Mouse (Mus musculus) liver, postnatal 0 days (tissue): Measurements from ENCODE around the gene Eps15l1. TPM values are rescaled to one million over a fixed set of nuclear protein-coding genes. Genes with fewer than 3 reads are reported as not detected.

ENCODE experiments used
- ATAC-seq: fragments of 200-750 bp; cut with Nextera tagmentation; 2 replicates; pipeline ENCODE4 v1.8.0; 2017; ENCODE audit warnings: mild to moderate bottlenecking, moderate library complexity
- DNase-seq: peaks from one replicate; pipeline ENCODE4 v3.0.0-alpha.2; 2016
- H3K27ac ChIP-seq: fragments of 300-500 bp; sonication (generic); 2 replicates; pipeline ENCODE4 v1.5.1; 2014; ENCODE audit warnings: antibody characterized with exemption, moderate library complexity, mild to moderate bottlenecking, low read depth
- H3K27me3 ChIP-seq: fragments of 300-500 bp; sonication (generic); 2 replicates; pipeline ENCODE4 v1.6.1; 2014; ENCODE audit warnings: low read length, control low read depth, mixed read lengths; ENCODE audit not compliant: insufficient read depth
- H3K36me3 ChIP-seq: fragments of 300-500 bp; sonication (generic); replicated peaks from 2 replicates; pipeline ENCODE4 v1.6.1; 2014; ENCODE audit warnings: mild to moderate bottlenecking, control low read depth, low read length, moderate library complexity, mixed read lengths; ENCODE audit not compliant: insufficient read depth
- H3K4me1 ChIP-seq: fragments of 300-500 bp; sonication (generic); 2 replicates; pipeline ENCODE4 v1.6.1; 2014; ENCODE audit warnings: antibody characterized with exemption, mild to moderate bottlenecking, control low read depth; ENCODE audit not compliant: insufficient read depth
- H3K4me2 ChIP-seq: fragments of 300-500 bp; sonication (generic); 2 replicates; pipeline ENCODE4 v1.6.1; 2014; ENCODE audit warnings: low read depth, mild to moderate bottlenecking, low read length, moderate library complexity, mixed read lengths
- H3K4me3 ChIP-seq: fragments of 300-500 bp; sonication (generic); 2 replicates; pipeline ENCODE4 v1.5.1; 2014; ENCODE audit warnings: low read depth, low read length
- H3K9ac ChIP-seq: fragments of 300-500 bp; sonication (generic); replicated peaks from 2 replicates; pipeline ENCODE4 v1.6.1; 2014; ENCODE audit warnings: mild to moderate bottlenecking, moderate library complexity
- H3K9me3 ChIP-seq: fragments of 300-500 bp; sonication (generic); 2 replicates; pipeline ENCODE4 v1.6.1; 2016; ENCODE audit warnings: mild to moderate bottlenecking, control low read depth, low read length, mixed read lengths
- CTCF ChIP-seq: sonication (generic); IDR thresholded peaks from 2 replicates; pipeline ENCODE4 v1.5.1; 2016; ENCODE audit warnings: antibody characterized with exemption, low read depth
- EP300 ChIP-seq: IDR thresholded peaks from 2 replicates; pipeline ENCODE4 v1.6.1; 2016; ENCODE audit warnings: antibody characterized with exemption, low read depth, mild to moderate bottlenecking
- WGBS: fragments of 180-500 bp; shearing (Covaris S2); extraction: QIAGEN DNeasy Blood & Tissue Kit; methylation state at CpG from one replicate; pipeline ENCODE4 v1.1.7; 2014; ENCODE audit not compliant: insufficient replicate concordance; 5-methylcytosine and 5-hydroxymethylcytosine counted together
- polyA plus RNA-seq: library from polyadenylated mRNA; unstranded; fragments of >200 nt; fragmentation: Nextera tagmentation; extraction: Ambion mirVana; gene quantifications from 2 replicates; pipeline ENCODE4 v1.2.1, GENCODE M21; 2015

Eps15l1 gene
- polyA plus RNA-seq, 1 experiment from 2014 or later = 10.1 TPM

DNA sequence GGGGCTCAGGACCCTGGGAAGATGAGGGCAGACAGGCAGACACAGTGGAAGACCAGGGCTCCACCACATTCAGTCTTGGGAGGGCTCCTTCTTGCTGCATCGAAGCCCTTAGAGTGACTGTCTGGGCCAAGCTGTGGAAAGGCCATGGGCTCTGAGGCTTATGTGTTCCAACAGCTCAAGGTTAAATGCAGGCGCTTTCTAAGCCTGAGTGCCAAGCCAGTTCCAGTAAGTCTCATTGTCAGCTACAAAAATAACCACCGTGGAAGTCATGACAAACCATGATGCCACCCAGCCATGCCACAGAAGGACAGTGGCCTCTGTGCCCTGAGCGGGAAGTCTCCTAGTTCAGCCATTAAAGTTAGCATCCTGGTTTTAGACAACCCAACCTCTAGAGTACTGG is 89.6 kb downstream of the Eps15l1 start:
- H3K27ac ChIP-seq = no peak overlapping the region
- ATAC-seq (no peak), DNase-seq (no peak)
- no peaks in the 10 kb centered on the region for H3K9me3 ChIP-seq
- no peaks in the 10 kb centered on the region for H3K4me1 ChIP-seq
- no peak overlapping the region for H3K4me2 ChIP-seq
- TF ChIP-seq EP300 (no peak), CTCF (no peak)
- no peaks in the 10 kb centered on the region for H3K27me3 ChIP-seq
- 78% methylated on average over 4 of the region's 4 CpGs for WGBS
- H3K4me3 ChIP-seq = no peak overlapping the region
- no peaks in the 10 kb centered on the region; the same call in 1 of the 2 replicates for H3K36me3 ChIP-seq
- H3K9ac ChIP-seq = no peak overlapping the region

DNA sequence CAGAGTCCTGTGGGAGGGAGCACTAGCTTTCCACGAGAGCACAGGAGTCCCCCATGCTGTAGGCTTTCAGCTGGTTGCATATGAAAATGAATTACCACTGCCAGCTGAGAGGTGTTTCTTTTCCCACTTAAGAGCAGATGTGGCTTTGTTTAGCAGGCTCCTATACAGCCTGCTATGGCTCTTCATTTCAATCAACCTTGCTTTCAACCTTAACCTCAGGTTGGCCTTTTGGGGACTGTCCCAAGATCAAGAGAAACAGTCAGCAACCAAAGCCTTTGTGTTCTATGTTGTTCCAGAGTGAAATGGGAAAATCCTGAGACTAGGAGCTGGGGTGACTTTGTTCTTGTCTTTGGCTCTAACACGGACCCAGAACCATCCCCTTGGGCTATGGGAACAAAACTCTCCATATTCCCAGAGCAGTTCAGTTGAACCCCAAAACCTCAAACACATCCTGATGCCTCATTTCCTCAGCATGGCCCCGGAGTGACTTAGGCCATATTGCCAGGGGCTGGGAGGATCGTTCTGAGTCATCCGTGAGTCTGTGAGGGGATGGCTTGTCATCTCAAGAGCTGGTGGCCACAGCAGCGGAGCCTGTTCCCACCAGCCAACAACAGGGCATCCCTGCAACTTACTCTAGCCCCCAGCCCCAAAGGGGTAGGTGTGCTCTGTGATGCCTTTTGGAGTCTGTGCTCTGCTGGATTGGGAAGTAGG is 90.3 kb downstream of the Eps15l1 start:
- DNase-seq = no peak
- ATAC-seq = no peak
- Histone ChIP-seq H3K9me3 (no peaks in the 10 kb centered on the region), H3K27ac (no peak overlapping the region), H3K27me3 (no peaks in the 10 kb centered on the region), H3K4me3 (no peak overlapping the region), H3K4me1 (no peaks in the 10 kb centered on the region), H3K36me3 (no peaks in the 10 kb centered on the region; the same call in 1 of the 2 replicates), H3K4me2 (no peak overlapping the region), H3K9ac (no peak overlapping the region)
- 73% methylated on average over 6 of the region's 6 CpGs for WGBS
- TF ChIP-seq CTCF (no peak), EP300 (no peak)

DNA sequence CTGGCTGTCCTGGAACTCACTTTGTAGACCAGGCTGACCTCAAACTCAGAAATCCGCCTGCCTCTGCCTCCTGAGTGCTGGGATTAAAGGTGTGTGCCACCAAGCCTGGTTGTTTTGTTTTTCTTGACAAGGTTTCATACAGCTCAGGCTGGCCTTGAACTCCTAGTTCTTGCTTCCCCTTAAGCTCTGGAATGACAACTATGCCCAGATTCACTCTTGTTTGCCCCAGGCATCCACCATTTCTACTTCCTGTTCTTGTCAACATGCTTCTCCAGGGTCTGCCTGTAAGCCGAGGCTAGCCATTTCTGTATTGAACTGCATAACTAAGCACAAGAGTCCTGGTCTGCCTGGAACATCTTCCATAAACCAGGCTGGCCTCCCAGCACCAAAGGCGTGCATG is 92.1 kb downstream of the Eps15l1 start:
- no peak for ATAC-seq

DNA sequence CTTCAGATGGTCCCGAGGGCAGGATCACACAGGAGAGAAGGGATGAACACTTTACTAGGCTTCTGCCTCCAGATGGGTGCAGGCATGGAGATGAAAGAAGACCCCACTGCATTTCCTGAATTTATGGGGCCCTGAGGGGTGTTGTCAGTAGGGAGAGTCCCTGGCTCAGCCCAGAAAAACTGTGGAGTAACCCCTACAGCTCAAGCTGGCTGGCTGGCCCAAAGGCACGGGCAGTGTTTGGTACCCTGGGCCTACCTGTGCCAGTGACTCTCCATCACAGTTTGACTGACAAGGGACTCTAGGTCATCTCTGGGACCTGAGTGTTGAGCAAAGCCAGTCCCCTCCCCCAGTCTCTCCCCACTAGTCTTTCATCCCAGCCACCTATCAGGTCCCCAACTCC is 96.6 kb downstream of the Eps15l1 start:
- Histone ChIP-seq H3K4me3 (no peak overlapping the region), H3K9me3 (no peaks in the 10 kb centered on the region), H3K9ac (no peak overlapping the region), H3K4me1 (peaks cover 9% of the 10 kb centered on the region; the same call in 1 of the 2 replicates), H3K4me2 (no peak overlapping the region), H3K27ac (no peak overlapping the region), H3K27me3 (peaks cover 13% of the 10 kb centered on the region), H3K36me3 (peaks cover 15% of the 10 kb centered on the region)
- ATAC-seq (no peak), DNase-seq (no peak)
- WGBS = 79% methylated on average over 2 of the region's 2 CpGs
- no peak for TF ChIP-seq EP300
- TF ChIP-seq CTCF = no peak

More for the DNA sequence above, 92.1 kb downstream of the Eps15l1 start:
- H3K27me3 ChIP-seq = no peaks in the 10 kb centered on the region
- H3K9ac ChIP-seq = no peak overlapping the region
- no peak for DNase-seq
- no peaks in the 10 kb centered on the region for H3K36me3 ChIP-seq
- 68% methylated on average over 3 of the region's 3 CpGs for WGBS
- no peak overlapping the region for H3K27ac ChIP-seq
- H3K4me3 ChIP-seq = no peak overlapping the region
- H3K4me2 ChIP-seq = no peak overlapping the region
- H3K9me3 ChIP-seq = no peaks in the 10 kb centered on the region
- TF ChIP-seq CTCF (no peak), EP300 (no peak)
- H3K4me1 ChIP-seq = no peaks in the 10 kb centered on the region

DNA sequence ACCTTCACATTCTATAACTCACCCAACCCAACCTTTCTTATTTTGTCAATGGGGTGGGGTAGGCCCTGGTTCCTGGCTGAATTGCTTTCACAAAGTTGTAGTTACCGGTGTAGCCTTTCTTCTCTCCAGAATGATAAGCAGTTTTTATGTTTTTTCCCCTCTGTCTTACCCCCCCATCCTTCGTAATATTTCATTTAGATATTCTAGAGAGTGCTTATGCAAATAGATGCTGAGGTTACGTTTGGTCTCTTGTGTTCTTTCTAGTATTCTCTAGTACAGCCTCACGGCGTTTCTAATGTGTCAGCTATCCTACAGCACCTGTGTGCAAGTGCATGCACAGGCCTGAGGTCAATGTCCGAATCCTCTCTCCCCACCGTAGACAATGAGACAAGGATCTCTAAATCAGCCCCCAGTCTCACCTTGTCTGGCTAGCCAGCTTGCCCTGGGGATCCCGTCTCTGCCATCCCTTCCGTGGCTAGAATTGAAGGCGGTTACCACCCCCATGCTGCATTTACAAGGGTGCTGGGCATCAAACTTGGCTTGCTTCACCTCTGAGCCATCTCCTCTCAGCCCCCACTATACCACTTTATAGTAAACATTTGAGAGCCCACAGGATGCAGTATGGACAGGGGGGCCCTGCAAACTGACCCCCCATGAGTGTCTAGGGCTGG is 97.1 kb downstream of the Eps15l1 start:
- Histone ChIP-seq H3K27me3 (peaks cover 17% of the 10 kb centered on the region), H3K4me2 (no peak overlapping the region), H3K9me3 (no peaks in the 10 kb centered on the region), H3K36me3 (peaks cover 15% of the 10 kb centered on the region), H3K27ac (no peak overlapping the region), H3K4me3 (no peak overlapping the region), H3K9ac (no peak overlapping the region), H3K4me1 (peaks cover 13% of the 10 kb centered on the region; the same call in 1 of the 2 replicates)
- ATAC-seq = no peak
- no peak for DNase-seq
- 78% methylated on average over 10 of the region's 10 CpGs for WGBS
- TF ChIP-seq EP300 = no peak
- no peak for TF ChIP-seq CTCF

DNA sequence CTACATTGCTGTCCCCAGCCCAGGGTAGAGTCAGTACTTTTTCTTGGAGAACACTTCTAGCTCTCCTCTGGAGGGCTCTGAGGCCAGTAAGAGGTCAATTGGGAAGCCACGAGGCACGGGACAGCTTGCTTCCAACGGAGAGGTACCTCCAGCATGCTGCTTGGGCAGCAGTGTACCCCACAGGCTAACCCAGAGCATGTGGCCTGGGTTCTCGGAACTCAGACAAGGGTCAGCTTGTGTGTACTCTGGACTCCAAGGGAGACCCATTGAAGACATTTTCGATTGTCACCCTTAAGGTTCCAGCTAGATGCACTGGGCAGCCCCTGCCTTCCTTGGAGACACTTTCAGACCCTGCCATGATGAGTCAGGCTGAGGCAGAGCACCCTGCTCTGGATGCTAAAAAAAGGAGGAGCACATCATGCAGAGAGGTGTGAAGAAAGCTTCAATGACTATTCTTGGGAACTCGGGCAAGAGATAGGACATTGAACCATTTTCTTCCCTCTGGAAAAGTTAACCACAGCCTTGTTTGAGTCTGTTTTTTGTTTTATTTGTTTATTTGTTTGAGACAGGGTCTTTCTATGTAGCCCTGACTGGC is 98.0 kb downstream of the Eps15l1 start:
- 57% methylated on average over 6 of the region's 6 CpGs for WGBS
- 0 out of 2 replicates have a peak overlapping the region, but pooled peaks have one; percentile 27 for H3K4me2 ChIP-seq
- H3K27me3 ChIP-seq = peaks cover 18% of the 10 kb centered on the region

More for the DNA sequence above, 98.0 kb downstream of the Eps15l1 start:
- Histone ChIP-seq H3K4me1 (peaks cover 13% of the 10 kb centered on the region; the same call in 1 of the 2 replicates), H3K9ac (no peak overlapping the region), H3K27ac (peak overlapping the region; percentile 60), H3K4me3 (no peak overlapping the region), H3K9me3 (no peaks in the 10 kb centered on the region), H3K36me3 (peaks cover 15% of the 10 kb centered on the region)
- DNase-seq (no peak), ATAC-seq (no peak)
- TF ChIP-seq CTCF = no peak
